Mouse (Mus musculus): ENCODE results near the gene Psmd10. TPM values are rescaled to one million over a fixed set of nuclear protein-coding genes. Genes with fewer than 3 reads are reported as not detected.

Psmd10 gene
- total RNA-seq (2023) = 15.0 TPM

GRCm38 (mm10) chrX:140956272-140956940 lies at the start of gene Psmd10, which contains the start of gene Atg4a:
Gene Psmd10, minus strand, starts transcription at chrX:140956728.
Gene Atg4a, plus strand, starts transcription at chrX:140956907.

GRCm38 (mm10) chrX:140907360-140907759 lies 49.2 kb downstream of the Psmd10 start, which contains the start of gene Vsig1:
Gene Vsig1, plus strand, starts transcription at chrX:140907608.

Other genes starting within 250 kb of the Psmd10 start
- gene Tex13b, start 143.3 kb downstream of the Psmd10 start, total RNA-seq (2023) = not detected
- not detected for gene Vsig1, start 49.1 kb downstream of the Psmd10 start, total RNA-seq (2023)
- 18.3 TPM for gene Atg4a, start 179 bp upstream of the Psmd10 start, total RNA-seq (2023)